Mouse (Mus musculus): Measurements from ENCODE around the gene Grik3. TPM values are rescaled to one million over a fixed set of nuclear protein-coding genes. Genes with fewer than 3 reads are reported as not detected.

Gene Grik3
- polyA plus RNA-seq, 1 experiment from 2014 or later = 0.01 TPM

DNA sequence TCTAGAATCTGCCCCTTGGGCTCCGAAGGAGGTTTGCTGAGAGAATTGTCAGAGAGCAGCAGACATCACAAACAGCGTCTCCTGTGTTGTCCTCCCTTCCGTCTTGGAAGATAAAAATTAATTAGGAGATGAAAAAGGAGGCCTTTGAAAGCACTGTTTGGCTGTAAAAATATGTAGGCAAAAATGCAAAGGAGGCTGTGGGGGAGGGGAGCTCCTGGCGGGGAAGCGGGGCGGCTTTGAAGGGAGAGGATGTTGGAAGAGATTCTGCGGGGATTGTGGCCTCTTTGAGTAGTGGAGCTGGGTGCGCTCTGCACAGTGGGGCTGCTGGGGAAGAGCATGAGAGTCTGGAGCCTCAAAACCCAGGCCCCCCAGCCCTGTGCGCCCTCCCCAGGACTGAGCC is 207.1 kb downstream of the Grik3 start:
- Histone ChIP-seq H3K27ac (no peak overlapping the region), H3K9ac (ENCODE audit: low read depth, low read length) (no peak overlapping the region), H3K36me3 (ENCODE audit: insufficient read depth, low read length) (no peaks in the 10 kb centered on the region), H3K27me3 (ENCODE audit: insufficient read depth, low read length) (no peaks in the 10 kb centered on the region), H3K4me1 (replicated peaks; ENCODE audit: insufficient read depth, low read length) (no peaks in the 10 kb centered on the region), H3K4me2 (ENCODE audit: low read length) (no peak overlapping the region), H3K9me3 (replicated peaks; ENCODE audit: low read length) (no peaks in the 10 kb centered on the region), H3K4me3 (replicated peaks; ENCODE audit: low read depth, low read length) (no peak overlapping the region)
- no peak for ATAC-seq (replicated peaks; ENCODE audit: low FRiP score, low read depth)
- 30% methylated on average over 8 of the region's 9 CpGs for WGBS
- no peak for TF ChIP-seq CTCF (IDR thresholded peaks at IDR 0.05; ENCODE audit: low read depth)
- DNase-seq (ENCODE audit: low spot score) = no peak

DNA sequence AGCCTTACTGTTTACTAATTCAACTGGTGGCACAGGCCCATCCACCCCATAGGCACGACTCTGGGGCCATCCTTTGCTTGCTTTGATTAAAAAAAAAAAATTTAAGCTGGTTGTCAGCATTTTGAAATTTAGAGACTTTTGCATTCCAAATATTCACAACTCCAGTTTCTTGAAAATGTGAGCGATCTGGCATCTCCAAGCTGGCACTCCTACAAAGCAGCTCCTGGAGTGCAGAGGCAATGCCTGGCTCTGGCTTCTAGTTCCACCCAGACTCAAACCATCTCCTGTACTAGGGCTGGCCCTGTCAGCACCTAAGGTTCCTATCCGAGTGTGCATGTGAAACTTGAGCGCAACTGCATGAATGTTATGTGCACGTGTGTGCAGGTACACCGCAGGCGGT is 208.6 kb downstream of the Grik3 start:
- no peak for DNase-seq (ENCODE audit: low spot score)
- Histone ChIP-seq H3K4me3 (replicated peaks; ENCODE audit: low read depth, low read length) (no peak overlapping the region), H3K27me3 (ENCODE audit: insufficient read depth, low read length) (no peaks in the 10 kb centered on the region), H3K36me3 (ENCODE audit: insufficient read depth, low read length) (no peaks in the 10 kb centered on the region), H3K9me3 (replicated peaks; ENCODE audit: low read length) (no peaks in the 10 kb centered on the region), H3K27ac (no peak overlapping the region), H3K9ac (ENCODE audit: low read depth, low read length) (no peak overlapping the region), H3K4me2 (ENCODE audit: low read length) (no peak overlapping the region), H3K4me1 (replicated peaks; ENCODE audit: insufficient read depth, low read length) (no peaks in the 10 kb centered on the region)
- no peak for TF ChIP-seq CTCF (IDR thresholded peaks at IDR 0.05; ENCODE audit: low read depth)
- WGBS = 86% methylated on average over 7 of the region's 7 CpGs
- ATAC-seq (replicated peaks; ENCODE audit: low FRiP score, low read depth) = no peak

DNA sequence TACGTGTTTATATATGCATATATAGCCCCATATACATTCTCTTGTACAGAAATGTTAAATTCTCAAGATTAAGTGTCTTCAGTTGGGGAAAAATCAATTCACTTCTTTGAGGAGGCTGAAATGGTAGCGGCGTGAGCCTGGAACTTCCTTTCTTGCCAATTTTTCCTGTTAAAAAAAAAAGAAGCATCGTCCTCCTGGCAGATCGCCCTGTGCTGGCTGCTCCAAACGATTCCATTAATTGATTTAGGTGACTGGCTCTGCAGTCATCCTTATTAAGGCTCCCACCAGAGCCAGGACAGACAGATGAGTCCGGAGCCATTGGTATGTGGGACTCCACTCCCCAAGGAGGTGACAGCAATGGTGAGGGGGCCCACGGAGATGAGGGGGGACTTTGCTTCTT is 209.8 kb downstream of the Grik3 start:
- Histone ChIP-seq H3K4me1 (replicated peaks; ENCODE audit: insufficient read depth, low read length) (no peaks in the 10 kb centered on the region), H3K4me3 (replicated peaks; ENCODE audit: low read depth, low read length) (no peak overlapping the region), H3K4me2 (ENCODE audit: low read length) (no peak overlapping the region), H3K27me3 (ENCODE audit: insufficient read depth, low read length) (no peaks in the 10 kb centered on the region), H3K9ac (ENCODE audit: low read depth, low read length) (no peak overlapping the region), H3K27ac (no peak overlapping the region), H3K9me3 (replicated peaks; ENCODE audit: low read length) (no peaks in the 10 kb centered on the region), H3K36me3 (ENCODE audit: insufficient read depth, low read length) (no peaks in the 10 kb centered on the region)
- DNase-seq (ENCODE audit: low spot score) = no peak
- no peak for ATAC-seq (replicated peaks; ENCODE audit: low FRiP score, low read depth)
- no peak for TF ChIP-seq CTCF (IDR thresholded peaks at IDR 0.05; ENCODE audit: low read depth)
- whole genome bisulfite sequencing = 54% methylated on average over 8 of the region's 8 CpGs

DNA sequence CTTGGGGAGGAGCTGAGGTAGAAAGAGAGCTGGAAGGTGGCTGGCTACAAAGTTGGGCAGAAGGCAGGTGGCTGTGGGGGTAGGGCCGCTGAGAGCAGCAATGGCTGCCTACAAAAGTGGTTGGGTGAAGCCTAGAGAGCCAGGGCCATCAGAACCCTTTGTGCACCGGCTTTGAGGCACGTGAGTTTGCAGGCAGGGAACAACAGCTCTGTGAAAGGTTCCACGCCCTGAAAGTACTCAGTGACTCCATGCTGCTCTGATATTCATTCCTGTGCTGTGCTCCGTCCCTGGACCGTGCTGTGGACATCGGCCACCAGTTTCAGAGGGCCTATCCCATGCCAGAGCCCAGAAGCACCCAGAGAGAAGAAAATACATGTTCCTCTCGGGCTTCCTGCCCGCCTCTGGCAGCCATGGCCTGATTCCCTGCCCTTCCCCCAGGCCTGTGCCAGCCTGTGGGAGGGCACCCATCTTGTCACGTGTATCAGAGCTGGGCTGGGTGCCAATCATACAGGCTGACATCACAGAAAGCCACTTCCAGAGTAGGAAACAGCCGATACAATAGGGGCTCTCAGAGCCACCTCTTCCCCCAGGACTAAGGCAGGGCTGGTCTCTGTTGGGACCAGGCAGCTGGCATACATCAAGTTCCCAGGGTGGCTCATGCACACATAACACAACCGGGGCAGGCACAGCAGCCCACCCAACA is 212.3 kb downstream of the Grik3 start:
- no peak overlapping the region for H3K4me3 ChIP-seq (replicated peaks; ENCODE audit: low read depth, low read length)
- no peak for TF ChIP-seq CTCF (IDR thresholded peaks at IDR 0.05; ENCODE audit: low read depth)
- no peaks in the 10 kb centered on the region for H3K4me1 ChIP-seq (replicated peaks; ENCODE audit: insufficient read depth, low read length)
- no peaks in the 10 kb centered on the region for H3K36me3 ChIP-seq (ENCODE audit: insufficient read depth, low read length)
- H3K9ac ChIP-seq (ENCODE audit: low read depth, low read length) = no peak overlapping the region
- no peak for ATAC-seq (replicated peaks; ENCODE audit: low FRiP score, low read depth)
- H3K27ac ChIP-seq = no peak overlapping the region
- 72% methylated on average over 12 of the region's 12 CpGs for WGBS
- H3K27me3 ChIP-seq (ENCODE audit: insufficient read depth, low read length) = no peaks in the 10 kb centered on the region
- H3K4me2 ChIP-seq (ENCODE audit: low read length) = no peak overlapping the region
- no peaks in the 10 kb centered on the region for H3K9me3 ChIP-seq (replicated peaks; ENCODE audit: low read length)
- no peak for DNase-seq (ENCODE audit: low spot score)

DNA sequence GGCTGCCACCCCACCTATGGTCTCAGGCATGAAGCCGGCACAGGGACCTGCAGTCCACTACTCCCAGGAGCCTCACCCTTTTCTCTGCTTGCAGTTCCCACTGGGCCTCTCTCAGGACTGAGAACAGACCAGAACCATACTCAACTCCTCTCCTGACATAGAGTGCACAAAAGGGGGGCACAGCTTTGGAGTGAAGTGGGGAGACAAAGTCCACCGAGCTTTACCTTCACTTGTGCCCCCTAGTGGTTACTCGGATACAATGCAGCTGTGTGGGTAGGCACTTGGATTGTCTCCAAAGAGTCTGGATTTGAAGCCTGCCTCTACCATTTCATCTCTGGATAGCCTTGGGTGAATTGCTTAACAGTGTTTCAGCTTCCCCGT is 212.8 kb downstream of the Grik3 start:
- peak; percentile 71 for TF ChIP-seq CTCF (IDR thresholded peaks at IDR 0.05; ENCODE audit: low read depth)
- peak; percentile 40 for DNase-seq (ENCODE audit: low spot score)
- H3K9me3 ChIP-seq (replicated peaks; ENCODE audit: low read length) = no peaks in the 10 kb centered on the region
- H3K27ac ChIP-seq = no peak overlapping the region
- no peaks in the 10 kb centered on the region for H3K4me1 ChIP-seq (replicated peaks; ENCODE audit: insufficient read depth, low read length)
- H3K36me3 ChIP-seq (ENCODE audit: insufficient read depth, low read length) = no peaks in the 10 kb centered on the region
- H3K4me2 ChIP-seq (ENCODE audit: low read length) = no peak overlapping the region
- WGBS = 44% methylated on average over 4 of the region's 4 CpGs
- no peak overlapping the region for H3K9ac ChIP-seq (ENCODE audit: low read depth, low read length)
- H3K27me3 ChIP-seq (ENCODE audit: insufficient read depth, low read length) = no peaks in the 10 kb centered on the region
- H3K4me3 ChIP-seq (replicated peaks; ENCODE audit: low read depth, low read length) = no peak overlapping the region
- ATAC-seq (replicated peaks; ENCODE audit: low FRiP score, low read depth) = no peak

DNA sequence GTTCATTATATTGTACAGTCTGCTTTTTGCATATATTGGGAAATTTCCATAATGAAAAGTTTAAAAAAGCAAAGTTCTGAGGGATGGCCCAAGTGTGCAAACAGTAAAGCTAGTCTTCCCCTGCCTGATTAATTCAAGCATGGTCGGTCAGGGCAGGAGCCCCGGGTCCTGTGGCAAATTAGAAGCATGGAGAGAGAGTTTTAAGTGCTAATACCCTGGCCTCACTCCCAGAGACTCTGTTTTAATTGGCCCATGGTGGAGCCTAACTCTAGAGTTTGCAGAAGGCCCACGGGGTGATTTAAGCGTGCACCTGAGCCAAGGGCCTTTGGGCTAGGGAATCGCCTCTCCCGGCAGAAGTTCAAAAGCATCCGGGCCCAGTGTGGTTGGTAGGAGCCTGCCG is 215.2 kb downstream of the Grik3 start:
- H3K27me3 ChIP-seq (ENCODE audit: insufficient read depth, low read length) = no peaks in the 10 kb centered on the region
- H3K36me3 ChIP-seq (ENCODE audit: insufficient read depth, low read length) = no peaks in the 10 kb centered on the region
- no peaks in the 10 kb centered on the region for H3K9me3 ChIP-seq (replicated peaks; ENCODE audit: low read length)
- no peaks in the 10 kb centered on the region for H3K4me1 ChIP-seq (replicated peaks; ENCODE audit: insufficient read depth, low read length)
- no peak overlapping the region for H3K4me3 ChIP-seq (replicated peaks; ENCODE audit: low read depth, low read length)
- no peak overlapping the region for H3K4me2 ChIP-seq (ENCODE audit: low read length)
- no peak for DNase-seq (ENCODE audit: low spot score)
- H3K9ac ChIP-seq (ENCODE audit: low read depth, low read length) = no peak overlapping the region
- no peak overlapping the region for H3K27ac ChIP-seq
- WGBS = 51% methylated on average over 8 of the region's 8 CpGs
- ATAC-seq (replicated peaks; ENCODE audit: low FRiP score, low read depth) = no peak
- no peak for TF ChIP-seq CTCF (IDR thresholded peaks at IDR 0.05; ENCODE audit: low read depth)

DNA sequence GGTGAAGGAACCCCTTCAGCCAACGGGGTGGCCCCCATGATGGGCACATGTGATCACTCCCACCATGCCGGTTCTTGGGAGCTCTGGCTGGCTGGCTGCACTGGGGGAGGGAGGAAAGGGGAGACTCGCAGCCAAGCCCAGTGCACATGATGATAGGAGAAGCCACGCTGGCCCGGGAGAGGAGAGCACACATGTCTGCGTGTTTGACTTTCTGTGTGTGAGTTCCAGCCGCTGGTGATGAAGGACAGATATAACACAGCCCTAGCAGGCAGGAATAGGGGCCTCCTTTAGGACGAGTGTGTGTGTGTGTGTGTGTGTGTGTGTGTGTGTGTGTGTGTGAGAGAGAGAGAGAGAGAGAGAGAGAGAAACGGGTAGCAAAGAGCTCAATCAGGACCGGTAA is 219.2 kb downstream of the Grik3 start:
- Histone ChIP-seq H3K4me3 (replicated peaks; ENCODE audit: low read depth, low read length) (no peak overlapping the region), H3K27me3 (ENCODE audit: insufficient read depth, low read length) (no peaks in the 10 kb centered on the region), H3K4me1 (replicated peaks; ENCODE audit: insufficient read depth, low read length) (no peaks in the 10 kb centered on the region), H3K9me3 (replicated peaks; ENCODE audit: low read length) (no peaks in the 10 kb centered on the region), H3K9ac (ENCODE audit: low read depth, low read length) (no peak overlapping the region), H3K4me2 (ENCODE audit: low read length) (no peak overlapping the region), H3K36me3 (ENCODE audit: insufficient read depth, low read length) (no peaks in the 10 kb centered on the region), H3K27ac (no peak overlapping the region)
- no peak for TF ChIP-seq CTCF (IDR thresholded peaks at IDR 0.05; ENCODE audit: low read depth)
- DNase-seq (ENCODE audit: low spot score) (no peak), ATAC-seq (replicated peaks; ENCODE audit: low FRiP score, low read depth) (no peak)
- 64% methylated on average over 10 of the region's 10 CpGs for WGBS
